Mouse (Mus musculus): ENCODE results near the gene Fat1. TPM values are rescaled to one million over a fixed set of nuclear protein-coding genes. Genes with fewer than 3 reads are reported as not detected.
A peak's percentile ranks its signal among the peaks of the same experiment; 100 is the strongest.

Gene Fat1
- polyA plus RNA-seq, 1 experiment from 2014 or later: 13.3 TPM

DNA sequence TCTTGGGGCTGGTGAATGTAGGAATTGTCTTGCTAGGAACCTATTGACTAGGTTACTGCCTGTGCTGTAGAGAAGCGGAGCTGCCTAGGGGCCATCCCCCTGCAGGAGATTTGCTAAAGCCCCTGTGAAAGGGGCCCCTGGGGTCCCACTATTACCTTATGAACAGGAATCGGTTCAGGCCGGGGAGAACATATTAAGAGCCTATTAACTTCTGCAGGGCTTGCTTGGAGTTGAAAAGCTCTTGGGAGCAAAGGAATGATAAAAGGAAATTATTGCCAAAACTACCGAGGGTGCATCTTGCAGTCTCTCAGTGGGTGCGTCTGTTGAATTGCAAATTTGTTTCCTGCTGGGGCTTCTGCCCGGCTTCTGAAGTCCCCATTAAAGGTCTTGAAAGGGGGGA, 36.1 kb downstream of the Fat1 start:
- no peak for TF ChIP-seq CTCF (IDR thresholded peaks at IDR 0.05; ENCODE audit: low read depth)
- Histone ChIP-seq H3K4me1 (replicated peaks; ENCODE audit: insufficient read depth, low read length) (0 out of 2 replicates have a peak, but pooled peaks cover 5% of the 10 kb centered on the region), H3K36me3 (ENCODE audit: insufficient read depth, low read length) (no peaks in the 10 kb centered on the region), H3K27me3 (ENCODE audit: insufficient read depth, low read length) (no peaks in the 10 kb centered on the region), H3K4me3 (replicated peaks; ENCODE audit: low read depth, low read length) (no peak overlapping the region), H3K9me3 (replicated peaks; ENCODE audit: low read length) (no peaks in the 10 kb centered on the region), H3K9ac (ENCODE audit: low read depth, low read length) (no peak overlapping the region), H3K27ac (no peak overlapping the region), H3K4me2 (ENCODE audit: low read length) (no peak overlapping the region)
- 54% methylated on average over 6 of the region's 6 CpGs for WGBS
- no peak for ATAC-seq (replicated peaks; ENCODE audit: low FRiP score, low read depth)
- no peak for DNase-seq (ENCODE audit: low spot score)

DNA sequence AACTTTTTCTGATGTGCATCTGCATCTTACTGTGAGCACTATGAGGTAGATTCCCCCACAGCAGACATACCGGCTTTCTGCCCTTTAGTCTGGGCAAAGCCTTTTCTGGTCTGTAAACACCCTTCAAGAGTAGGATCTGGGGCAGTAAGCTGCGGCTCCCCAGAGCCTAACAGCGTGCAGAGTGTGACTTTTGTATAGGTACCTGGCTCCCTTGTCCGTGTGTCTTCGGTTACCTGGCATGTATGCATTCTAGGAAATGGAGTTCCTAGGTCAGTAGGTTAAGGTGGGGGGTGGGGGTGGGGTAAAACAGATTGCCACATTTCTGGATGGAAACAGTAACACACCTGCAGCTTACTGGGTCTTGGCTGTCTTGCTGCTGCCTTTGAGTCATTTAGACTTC, 36.7 kb downstream of the Fat1 start:
- Histone ChIP-seq H3K4me2 (ENCODE audit: low read length) (no peak overlapping the region), H3K27ac (no peak overlapping the region), H3K4me1 (replicated peaks; ENCODE audit: insufficient read depth, low read length) (0 out of 2 replicates have a peak, but pooled peaks cover 5% of the 10 kb centered on the region), H3K9me3 (replicated peaks; ENCODE audit: low read length) (no peaks in the 10 kb centered on the region), H3K27me3 (ENCODE audit: insufficient read depth, low read length) (no peaks in the 10 kb centered on the region), H3K9ac (ENCODE audit: low read depth, low read length) (no peak overlapping the region), H3K4me3 (replicated peaks; ENCODE audit: low read depth, low read length) (no peak overlapping the region), H3K36me3 (ENCODE audit: insufficient read depth, low read length) (no peaks in the 10 kb centered on the region)
- DNase-seq (ENCODE audit: low spot score): no peak
- TF ChIP-seq CTCF (IDR thresholded peaks at IDR 0.05; ENCODE audit: low read depth): no peak
- 69% methylated on average over 5 of the region's 5 CpGs for WGBS
- no peak for ATAC-seq (replicated peaks; ENCODE audit: low FRiP score, low read depth)

DNA sequence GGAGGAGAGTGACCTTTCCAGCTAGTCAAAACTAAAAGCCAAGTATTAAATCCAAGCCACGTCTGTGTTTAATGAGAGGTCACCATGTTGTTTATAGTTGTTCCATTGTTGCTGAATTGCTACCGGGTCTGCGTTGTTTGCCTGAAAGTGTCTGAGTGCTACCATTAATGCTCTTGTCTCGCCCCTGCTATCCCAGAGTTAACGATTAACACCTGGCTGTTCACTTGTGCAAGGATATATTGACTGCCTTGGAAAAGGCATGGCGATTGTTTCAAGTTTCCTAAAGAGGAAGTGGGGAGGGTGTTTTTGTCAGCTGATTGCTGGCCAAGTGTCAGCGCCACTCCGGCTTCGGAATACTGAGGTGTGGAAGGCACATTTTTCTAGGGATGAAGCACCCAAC, 39.9 kb downstream of the Fat1 start:
- DNase-seq (ENCODE audit: low spot score): peak; percentile 61
- Histone ChIP-seq H3K27me3 (ENCODE audit: insufficient read depth, low read length) (no peaks in the 10 kb centered on the region), H3K4me1 (replicated peaks; ENCODE audit: insufficient read depth, low read length) (0 out of 2 replicates have a peak, but pooled peaks cover 5% of the 10 kb centered on the region), H3K9ac (ENCODE audit: low read depth, low read length) (no peak overlapping the region), H3K27ac (no peak overlapping the region), H3K9me3 (replicated peaks; ENCODE audit: low read length) (no peaks in the 10 kb centered on the region), H3K4me3 (replicated peaks; ENCODE audit: low read depth, low read length) (no peak overlapping the region), H3K36me3 (ENCODE audit: insufficient read depth, low read length) (no peaks in the 10 kb centered on the region), H3K4me2 (ENCODE audit: low read length) (0 out of 2 replicates have a peak overlapping the region, but pooled peaks have one; percentile 16)
- no peak for TF ChIP-seq CTCF (IDR thresholded peaks at IDR 0.05; ENCODE audit: low read depth)
- WGBS: 15% methylated on average over 9 of the region's 9 CpGs
- ATAC-seq (replicated peaks; ENCODE audit: low FRiP score, low read depth): 0 out of 2 replicates have a peak, but pooled peaks have one; percentile 53

GRCm38 (mm10) chr8:44975654-44976053, 40.4 kb downstream of the Fat1 start:
- no peak overlapping the region for H3K4me2 ChIP-seq (ENCODE audit: low read length)
- no peaks in the 10 kb centered on the region for H3K9me3 ChIP-seq (replicated peaks; ENCODE audit: low read length)
- no peaks in the 10 kb centered on the region for H3K27me3 ChIP-seq (ENCODE audit: insufficient read depth, low read length)
- H3K4me1 ChIP-seq (replicated peaks; ENCODE audit: insufficient read depth, low read length): 0 out of 2 replicates have a peak, but pooled peaks cover 5% of the 10 kb centered on the region
- H3K36me3 ChIP-seq (ENCODE audit: insufficient read depth, low read length): no peaks in the 10 kb centered on the region
- WGBS: 71% methylated on average over 4 of the region's 4 CpGs
- no peak overlapping the region for H3K9ac ChIP-seq (ENCODE audit: low read depth, low read length)
- ATAC-seq (replicated peaks; ENCODE audit: low FRiP score, low read depth) (no peak), DNase-seq (ENCODE audit: low spot score) (no peak)
- H3K4me3 ChIP-seq (replicated peaks; ENCODE audit: low read depth, low read length): no peak overlapping the region
- H3K27ac ChIP-seq: no peak overlapping the region
- TF ChIP-seq CTCF (IDR thresholded peaks at IDR 0.05; ENCODE audit: low read depth): no peak

GRCm38 (mm10) chr8:44978622-44979021, 43.4 kb downstream of the Fat1 start:
- Histone ChIP-seq H3K9me3 (replicated peaks; ENCODE audit: low read length) (no peaks in the 10 kb centered on the region), H3K4me1 (replicated peaks; ENCODE audit: insufficient read depth, low read length) (0 out of 2 replicates have a peak, but pooled peaks cover 5% of the 10 kb centered on the region), H3K27me3 (ENCODE audit: insufficient read depth, low read length) (no peaks in the 10 kb centered on the region), H3K4me3 (replicated peaks; ENCODE audit: low read depth, low read length) (no peak overlapping the region), H3K27ac (0 out of 2 replicates have a peak overlapping the region, but pooled peaks have one; percentile 31), H3K4me2 (ENCODE audit: low read length) (no peak overlapping the region), H3K9ac (ENCODE audit: low read depth, low read length) (no peak overlapping the region), H3K36me3 (ENCODE audit: insufficient read depth, low read length) (no peaks in the 10 kb centered on the region)
- DNase-seq (ENCODE audit: low spot score) (no peak), ATAC-seq (replicated peaks; ENCODE audit: low FRiP score, low read depth) (no peak)
- WGBS: 77% methylated on average over 9 of the region's 9 CpGs
- no peak for TF ChIP-seq CTCF (IDR thresholded peaks at IDR 0.05; ENCODE audit: low read depth)

- Histone ChIP-seq H3K27ac (0 out of 2 replicates have a peak overlapping the region, but pooled peaks have one; percentile 31), H3K9ac (ENCODE audit: low read depth, low read length) (no peak overlapping the region), H3K36me3 (ENCODE audit: insufficient read depth, low read length) (no peaks in the 10 kb centered on the region), H3K4me1 (replicated peaks; ENCODE audit: insufficient read depth, low read length) (0 out of 2 replicates have a peak, but pooled peaks cover 5% of the 10 kb centered on the region), H3K4me3 (replicated peaks; ENCODE audit: low read depth, low read length) (no peak overlapping the region), H3K27me3 (ENCODE audit: insufficient read depth, low read length) (no peaks in the 10 kb centered on the region), H3K9me3 (replicated peaks; ENCODE audit: low read length) (no peaks in the 10 kb centered on the region), H3K4me2 (ENCODE audit: low read length) (no peak overlapping the region)
- TF ChIP-seq CTCF (IDR thresholded peaks at IDR 0.05; ENCODE audit: low read depth): no peak
- WGBS: 48% methylated on average over 6 of the region's 6 CpGs
- DNase-seq (ENCODE audit: low spot score) (no peak), ATAC-seq (replicated peaks; ENCODE audit: low FRiP score, low read depth) (no peak)
Observed at GRCm38 (mm10) chr8:44979245-44979644, 44.0 kb downstream of the Fat1 start.

DNA sequence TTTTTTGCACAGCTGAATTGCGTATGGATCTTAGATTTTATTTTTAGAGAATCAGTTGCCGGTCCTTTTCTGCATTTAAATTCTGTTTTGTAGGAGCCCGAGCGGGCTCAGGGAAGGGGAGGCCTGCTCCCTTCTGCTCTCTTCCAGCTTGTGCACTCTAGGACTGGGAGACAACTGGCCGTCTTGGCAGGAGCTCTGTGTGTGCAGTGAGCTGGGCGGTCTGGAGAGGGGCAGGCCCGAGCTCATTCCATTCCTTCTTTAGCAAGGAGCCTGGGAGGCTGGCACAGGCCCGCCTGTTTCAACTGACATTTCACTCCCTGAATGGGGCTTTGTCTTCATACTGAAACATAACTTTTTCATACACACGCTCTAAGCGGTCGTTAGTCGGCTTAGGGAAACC, 44.8 kb downstream of the Fat1 start:
- TF ChIP-seq CTCF (IDR thresholded peaks at IDR 0.05; ENCODE audit: low read depth): no peak
- H3K27ac ChIP-seq: peak overlapping the region; percentile 64
- H3K4me1 ChIP-seq (replicated peaks; ENCODE audit: insufficient read depth, low read length): 0 out of 2 replicates have a peak, but pooled peaks cover 4% of the 10 kb centered on the region
- H3K36me3 ChIP-seq (ENCODE audit: insufficient read depth, low read length): no peaks in the 10 kb centered on the region
- no peak overlapping the region for H3K4me2 ChIP-seq (ENCODE audit: low read length)
- no peak overlapping the region for H3K9ac ChIP-seq (ENCODE audit: low read depth, low read length)
- H3K27me3 ChIP-seq (ENCODE audit: insufficient read depth, low read length): no peaks in the 10 kb centered on the region
- WGBS: 63% methylated on average over 12 of the region's 12 CpGs
- no peaks in the 10 kb centered on the region for H3K9me3 ChIP-seq (replicated peaks; ENCODE audit: low read length)
- DNase-seq (ENCODE audit: low spot score) (no peak), ATAC-seq (replicated peaks; ENCODE audit: low FRiP score, low read depth) (no peak)
- no peak overlapping the region for H3K4me3 ChIP-seq (replicated peaks; ENCODE audit: low read depth, low read length)

Measured in kidney, postnatal 0 days (tissue).